Mouse (Mus musculus) heart, embryonic 12.5 days (tissue): ENCODE measurements around the gene Ankzf1. TPM values are rescaled to one million over a fixed set of nuclear protein-coding genes. Genes with fewer than 3 reads are reported as not detected.

Source experiments
- ATAC-seq: fragments of 200-750 bp; cut with Nextera tagmentation; 2 replicates; pipeline ENCODE4 v1.8.0; 2017; ENCODE audit warnings: moderate TSS enrichment, moderate library complexity; ENCODE audit not compliant: insufficient number of reproducible peaks, low FRiP score
- H3K27ac ChIP-seq: fragments of 300-500 bp; sonication (generic); 2 replicates; pipeline ENCODE4 v1.5.1; 2016; ENCODE audit warnings: mild to moderate bottlenecking, moderate library complexity; ENCODE audit not compliant: poor library complexity, severe bottlenecking
- H3K27me3 ChIP-seq: fragments of 300-500 bp; sonication (generic); replicated peaks from 2 replicates; pipeline ENCODE4 v1.6.1; 2016; ENCODE audit warnings: mild to moderate bottlenecking, moderate library complexity
- H3K36me3 ChIP-seq: fragments of 300-500 bp; sonication (generic); 2 replicates; pipeline ENCODE4 v1.6.1; 2016; ENCODE audit warnings: mild to moderate bottlenecking, moderate library complexity
- H3K4me1 ChIP-seq: fragments of 300-500 bp; sonication (generic); replicated peaks from 2 replicates; pipeline ENCODE4 v1.6.1; 2016; ENCODE audit warnings: mild to moderate bottlenecking
- H3K4me2 ChIP-seq: fragments of 300-500 bp; sonication (generic); 2 replicates; pipeline ENCODE4 v1.6.1; 2016; ENCODE audit warnings: mild to moderate bottlenecking, moderate library complexity
- H3K4me3 ChIP-seq: fragments of 300-500 bp; sonication (generic); 2 replicates; pipeline ENCODE4 v1.5.1; 2016; ENCODE audit warnings: mild to moderate bottlenecking
- H3K9ac ChIP-seq: fragments of 300-500 bp; sonication (generic); 2 replicates; pipeline ENCODE4 v1.6.1; 2016; ENCODE audit warnings: mild to moderate bottlenecking, moderate library complexity
- H3K9me3 ChIP-seq: fragments of 300-500 bp; sonication (generic); replicated peaks from 2 replicates; pipeline ENCODE4 v1.6.1; 2016; ENCODE audit warnings: mild to moderate bottlenecking, moderate library complexity
- WGBS: fragments of 180-500 bp; shearing (Covaris S2); methylation state at CpG from one replicate; pipeline ENCODE4 v1.1.7; 2016; 5-methylcytosine and 5-hydroxymethylcytosine counted together
- polyA plus RNA-seq: library from polyadenylated mRNA; unstranded; fragments of >200 nt; fragmentation: Nextera tagmentation; extraction: Ambion mirVana; gene quantifications from 2 replicates; pipeline ENCODE4 v1.2.1, GENCODE M21; 2016

The Ankzf1 gene
- polyA plus RNA-seq, 1 experiment from 2014 or later, result 26.7 TPM

DNA sequence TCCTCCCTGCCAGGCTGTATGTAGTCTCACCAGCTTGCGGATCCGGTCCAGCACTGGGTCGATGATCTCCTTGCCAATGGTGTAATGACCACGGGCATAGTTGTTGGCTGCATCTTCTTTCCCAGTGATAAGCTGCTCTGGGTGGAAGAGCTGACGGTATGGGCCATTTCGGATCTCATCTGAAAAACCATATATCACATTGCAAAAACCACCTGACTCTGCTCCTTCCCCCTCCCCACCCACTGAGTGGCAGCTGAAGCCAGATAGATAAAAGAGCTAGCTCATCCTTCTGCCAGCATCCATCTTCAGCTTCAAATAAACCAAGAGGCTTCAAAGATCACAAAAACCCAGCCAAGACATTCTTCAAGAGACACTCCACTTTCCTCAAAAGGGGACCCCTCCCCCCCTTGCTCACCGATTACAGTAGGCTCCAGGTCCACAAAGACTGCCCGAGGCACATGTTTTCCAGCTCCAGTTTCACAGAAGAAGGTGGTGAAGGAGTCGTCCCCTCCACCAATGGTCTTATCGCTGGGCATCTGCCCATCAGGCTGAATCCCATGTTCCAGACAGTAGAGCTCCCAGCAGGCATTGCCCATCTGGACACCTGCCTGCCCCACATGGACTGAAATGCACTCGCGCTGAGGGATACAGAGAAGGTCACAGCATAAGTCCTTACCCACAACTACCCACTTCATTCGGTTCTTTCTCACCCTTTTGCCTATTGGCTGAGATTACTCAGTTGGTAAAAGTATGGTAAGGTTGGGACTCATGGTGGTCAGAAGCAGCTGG is 25.0 kb downstream of the Ankzf1 start:
- H3K27me3 ChIP-seq, result peaks cover 57% of the 10 kb centered on the region

DNA sequence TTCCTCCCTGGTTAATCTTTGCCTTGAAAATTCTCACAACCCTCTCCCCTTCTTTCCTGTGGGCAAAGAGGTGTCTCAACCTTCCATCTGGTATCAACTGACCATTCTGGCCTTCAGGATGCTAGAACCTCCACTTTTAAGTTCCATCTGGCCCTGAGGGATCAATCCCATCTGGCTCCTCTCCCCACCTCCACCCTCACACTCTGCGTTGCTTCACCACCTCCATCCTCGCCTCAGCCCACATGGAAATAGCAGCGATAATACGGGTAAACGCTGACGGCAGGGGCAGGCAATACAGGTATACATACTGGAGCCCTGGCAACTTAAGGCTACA is 25.9 kb downstream of the Ankzf1 start:
- no peak overlapping the region for H3K27ac ChIP-seq
- peak overlapping the region; percentile 66 for H3K4me3 ChIP-seq
- no peaks in the 10 kb centered on the region for H3K9me3 ChIP-seq
- peak overlapping the region; percentile 99 for H3K4me2 ChIP-seq
- peak overlapping the region; percentile 70 for H3K9ac ChIP-seq
- H3K27me3 ChIP-seq, result peaks cover 66% of the 10 kb centered on the region
- ATAC-seq, result no peak
- WGBS, result 1% methylated on average over 6 of the region's 6 CpGs
- peaks cover 34% of the 10 kb centered on the region for H3K36me3 ChIP-seq
- H3K4me1 ChIP-seq, result peaks cover 23% of the 10 kb centered on the region

More for the DNA sequence above, 25.0 kb downstream of the Ankzf1 start:
- peak overlapping the region; percentile 99 for H3K4me2 ChIP-seq
- peaks cover 41% of the 10 kb centered on the region for H3K36me3 ChIP-seq
- no peaks in the 10 kb centered on the region for H3K9me3 ChIP-seq
- 0 out of 2 replicates have a peak overlapping the region, but pooled peaks have one; percentile 0 for H3K4me3 ChIP-seq
- WGBS, result 69% methylated on average over 13 of the region's 13 CpGs
- H3K4me1 ChIP-seq, result peaks cover 30% of the 10 kb centered on the region
- H3K9ac ChIP-seq, result no peak overlapping the region
- no peak overlapping the region for H3K27ac ChIP-seq
- no peak for ATAC-seq

DNA sequence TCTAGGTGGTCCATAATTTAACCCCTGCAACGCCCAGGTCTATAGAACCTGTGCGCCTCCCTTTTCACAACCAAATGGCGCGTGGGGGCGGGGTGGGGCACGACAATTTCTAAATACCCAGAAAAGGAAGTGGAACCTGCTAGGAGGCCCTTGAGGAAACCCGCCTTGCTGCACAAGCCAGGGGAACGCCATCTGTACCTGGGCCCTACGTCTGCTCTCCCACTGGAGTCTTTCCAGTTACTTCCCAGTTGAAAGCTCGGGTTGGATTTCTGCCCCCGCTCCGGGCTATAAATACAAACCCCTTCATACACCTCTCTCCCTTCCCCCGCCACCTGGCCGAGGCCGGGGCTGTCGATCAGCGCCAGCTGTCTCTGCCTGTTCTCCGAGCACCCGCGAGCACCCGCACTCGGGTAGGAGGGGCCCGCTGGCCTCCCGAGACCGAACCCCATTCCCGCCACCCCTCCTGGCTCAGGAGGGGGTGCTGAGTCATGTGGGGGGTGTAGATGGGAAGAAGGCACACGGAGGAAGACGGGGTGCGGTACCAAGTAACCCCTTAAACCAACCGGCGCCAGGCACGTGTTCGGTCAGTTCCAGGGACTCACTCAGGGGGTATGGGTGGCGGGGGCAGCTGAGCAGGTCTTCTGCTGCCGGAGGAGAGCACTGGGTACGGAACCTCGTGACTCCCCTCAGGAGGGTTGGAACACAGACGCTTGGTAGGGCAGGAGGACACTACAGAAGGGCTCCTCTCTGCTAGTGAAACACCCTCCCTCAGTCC is 26.5 kb downstream of the Ankzf1 start:
- Histone ChIP-seq H3K4me1 (peaks cover 20% of the 10 kb centered on the region), H3K4me2 (peak overlapping the region; percentile 99), H3K27me3 (peaks cover 67% of the 10 kb centered on the region), H3K4me3 (peak overlapping the region; percentile 66), H3K27ac (peak overlapping the region; percentile 49; the same call in 1 of the 2 replicates), H3K9ac (peak overlapping the region; percentile 70), H3K36me3 (peaks cover 28% of the 10 kb centered on the region), H3K9me3 (no peaks in the 10 kb centered on the region)
- under 1% methylated on average over 38 of the region's 38 CpGs for WGBS
- ATAC-seq, result peak; percentile 83

DNA sequence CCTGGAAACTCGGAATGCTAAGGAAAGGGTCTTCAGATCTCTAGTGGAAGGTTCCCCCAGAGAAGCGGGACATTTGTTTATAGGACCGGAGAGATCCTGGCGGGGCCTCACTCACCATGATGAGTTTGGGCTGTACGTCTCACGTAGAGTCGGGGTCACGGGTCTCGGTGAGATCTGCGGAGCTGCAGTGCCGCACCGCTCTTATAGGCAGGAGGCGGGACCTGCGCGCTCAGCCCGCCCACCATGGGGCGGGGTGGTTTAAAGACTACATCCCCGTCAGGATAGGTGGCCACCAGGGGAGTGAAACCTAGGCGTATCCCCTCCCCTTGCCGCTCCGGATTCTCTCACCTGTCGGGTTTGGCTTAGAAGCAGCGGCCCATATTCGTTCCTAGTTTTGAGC is 27.1 kb downstream of the Ankzf1 start:
- Histone ChIP-seq H3K4me3 (peak overlapping the region; percentile 66), H3K9me3 (no peaks in the 10 kb centered on the region), H3K9ac (peak overlapping the region; percentile 70), H3K4me2 (peak overlapping the region; percentile 99), H3K27me3 (peaks cover 67% of the 10 kb centered on the region), H3K36me3 (peaks cover 22% of the 10 kb centered on the region), H3K4me1 (peaks cover 20% of the 10 kb centered on the region), H3K27ac (no peak overlapping the region)
- ATAC-seq, result peak; percentile 93
- WGBS, result under 1% methylated on average over 24 of the region's 24 CpGs

DNA sequence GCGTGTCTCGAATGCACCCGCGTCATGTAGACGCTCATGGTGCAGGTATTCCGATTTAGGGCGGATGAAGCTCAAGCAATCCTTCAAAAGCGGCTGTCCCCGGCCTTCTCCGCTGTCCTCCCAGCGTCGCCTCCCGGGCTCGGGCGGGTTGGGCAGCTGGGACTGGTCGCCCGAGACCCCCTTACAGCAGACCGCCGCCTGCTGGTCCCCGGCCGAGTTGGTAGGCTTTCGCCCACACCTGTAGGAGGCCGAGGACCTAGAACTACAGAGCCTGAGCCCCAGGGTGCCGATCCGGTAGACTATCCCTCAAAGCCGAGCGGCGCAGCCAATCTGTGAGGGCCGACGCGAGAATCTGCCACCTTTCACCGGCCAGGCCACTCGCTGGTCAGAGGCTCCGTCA is 27.6 kb downstream of the Ankzf1 start, which contains the start of gene Tuba4a:
TSS of gene Tuba4a (minus strand) at position 335 of the 400 bp plus-strand sequence.
- H3K4me2 ChIP-seq, result peak within 1 kb of the TSS; percentile 99
- peaks cover 67% of the 10 kb centered on the region for H3K27me3 ChIP-seq
- peaks cover 17% of the 10 kb centered on the region for H3K36me3 ChIP-seq
- H3K4me1 ChIP-seq, result peaks cover 20% of the 10 kb centered on the region
- H3K4me3 ChIP-seq, result peak within 1 kb of the TSS; percentile 66
- 1% methylated on average over 34 of the region's 34 CpGs for WGBS
- no peaks in the 10 kb centered on the region for H3K9me3 ChIP-seq
- ATAC-seq, result peak; percentile 18
- peak within 1 kb of the TSS; percentile 49; the same call in 1 of the 2 replicates for H3K27ac ChIP-seq
- H3K9ac ChIP-seq, result peak within 1 kb of the TSS; percentile 70

DNA sequence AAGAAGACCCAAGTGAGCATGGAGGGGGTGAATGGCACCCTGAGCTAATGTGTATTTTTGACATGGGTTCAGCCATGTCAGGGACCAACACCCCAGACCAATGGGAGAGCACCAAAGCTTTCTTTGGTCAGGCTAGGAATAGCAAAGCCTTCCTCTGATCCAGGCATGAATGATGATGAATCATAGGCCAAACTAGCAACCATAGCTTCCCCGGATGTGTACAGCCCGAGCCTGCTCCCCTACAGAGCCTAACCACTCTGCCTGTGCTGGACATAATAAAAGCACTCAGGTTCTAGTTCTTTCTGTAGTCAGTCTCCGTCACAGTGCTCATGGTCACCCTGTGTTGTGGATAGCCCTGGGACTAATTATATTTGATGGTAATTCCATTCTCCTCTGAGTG is 29.6 kb downstream of the Ankzf1 start:
- Histone ChIP-seq H3K4me2 (no peak overlapping the region), H3K36me3 (no peaks in the 10 kb centered on the region), H3K27me3 (peaks cover 59% of the 10 kb centered on the region), H3K4me1 (peaks cover 23% of the 10 kb centered on the region), H3K27ac (no peak overlapping the region), H3K4me3 (no peak overlapping the region), H3K9me3 (no peaks in the 10 kb centered on the region), H3K9ac (no peak overlapping the region)
- 69% methylated on average over 3 of the region's 3 CpGs for WGBS
- ATAC-seq, result no peak

DNA sequence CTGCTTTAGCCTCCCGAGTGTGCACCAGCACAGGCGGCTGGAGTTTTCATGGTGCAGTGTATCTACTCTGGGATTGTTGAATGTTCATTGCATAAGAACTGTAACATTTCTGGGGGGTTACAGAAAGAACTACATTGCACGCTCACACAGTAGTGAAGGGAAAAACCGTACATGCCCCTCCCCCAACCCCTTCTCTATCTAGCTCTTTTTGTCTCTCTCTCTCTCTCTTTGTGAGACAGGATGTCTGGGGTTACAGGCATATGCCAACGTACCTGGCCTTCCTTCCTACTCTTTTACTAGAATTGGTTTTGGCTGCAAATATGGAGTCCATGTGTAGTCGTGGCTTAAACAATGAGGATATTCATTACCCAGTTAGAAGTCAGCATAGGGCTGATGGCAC is 31.0 kb downstream of the Ankzf1 start:
- no peak overlapping the region for H3K27ac ChIP-seq
- no peak overlapping the region for H3K9ac ChIP-seq
- 71% methylated on average over 6 of the region's 6 CpGs for WGBS
- H3K9me3 ChIP-seq, result no peaks in the 10 kb centered on the region
- H3K27me3 ChIP-seq, result peaks cover 45% of the 10 kb centered on the region
- no peaks in the 10 kb centered on the region for H3K36me3 ChIP-seq
- no peak overlapping the region for H3K4me3 ChIP-seq
- no peak overlapping the region for H3K4me2 ChIP-seq
- ATAC-seq, result no peak
- peaks cover 26% of the 10 kb centered on the region for H3K4me1 ChIP-seq

DNA sequence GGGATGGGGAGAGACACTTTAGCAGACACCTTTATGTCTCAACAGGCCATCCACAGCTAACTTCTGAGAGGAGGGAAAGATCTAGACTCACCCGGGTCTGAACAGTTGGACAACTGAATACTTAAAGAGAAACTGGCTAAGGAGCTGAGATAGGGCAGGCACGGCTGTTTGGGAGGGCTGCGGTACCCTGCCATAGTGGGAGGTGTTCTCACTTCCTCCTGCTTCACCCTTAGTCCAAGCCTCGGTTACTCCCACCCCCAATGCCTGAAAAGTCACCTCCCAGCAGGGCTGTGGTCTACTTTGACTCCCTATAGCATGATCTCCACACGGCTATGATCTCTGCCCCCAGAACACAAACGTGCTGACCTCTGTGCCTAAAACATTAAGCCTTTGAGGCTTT is 31.6 kb downstream of the Ankzf1 start:
- ATAC-seq, result no peak
- 54% methylated on average over 6 of the region's 6 CpGs for WGBS
- H3K4me3 ChIP-seq, result no peak overlapping the region

DNA sequence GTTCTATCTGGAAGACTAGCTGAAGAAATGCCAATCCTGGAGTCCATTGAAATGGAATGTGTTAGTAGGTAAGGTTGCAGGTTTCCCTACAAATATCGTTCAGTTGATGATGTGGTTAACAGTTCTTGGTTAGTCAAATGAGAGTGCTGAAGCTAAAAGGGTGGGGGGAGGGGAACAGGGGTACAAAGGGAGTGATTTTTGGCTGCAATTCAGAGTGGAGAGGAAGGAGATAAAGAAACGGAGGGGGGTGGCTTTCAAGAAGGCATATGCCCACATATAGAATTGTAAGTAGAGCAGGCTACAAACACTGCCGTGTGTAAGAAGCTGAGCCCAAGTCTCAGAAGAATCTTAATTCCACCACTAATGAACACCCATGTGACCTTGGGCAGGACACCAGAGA is 33.5 kb downstream of the Ankzf1 start:
- Histone ChIP-seq H3K36me3 (no peaks in the 10 kb centered on the region), H3K9me3 (no peaks in the 10 kb centered on the region), H3K27me3 (peaks cover 24% of the 10 kb centered on the region), H3K4me2 (no peak overlapping the region), H3K27ac (no peak overlapping the region), H3K4me1 (peaks cover 11% of the 10 kb centered on the region), H3K9ac (no peak overlapping the region), H3K4me3 (no peak overlapping the region)
- WGBS, result 39% methylated on average over 3 of the region's 3 CpGs
- ATAC-seq, result no peak

More for the DNA sequence above, 31.6 kb downstream of the Ankzf1 start:
- Histone ChIP-seq H3K27me3 (peaks cover 39% of the 10 kb centered on the region), H3K9me3 (no peaks in the 10 kb centered on the region), H3K36me3 (no peaks in the 10 kb centered on the region), H3K4me2 (no peak overlapping the region), H3K4me1 (peaks cover 20% of the 10 kb centered on the region), H3K9ac (no peak overlapping the region), H3K27ac (no peak overlapping the region)

DNA sequence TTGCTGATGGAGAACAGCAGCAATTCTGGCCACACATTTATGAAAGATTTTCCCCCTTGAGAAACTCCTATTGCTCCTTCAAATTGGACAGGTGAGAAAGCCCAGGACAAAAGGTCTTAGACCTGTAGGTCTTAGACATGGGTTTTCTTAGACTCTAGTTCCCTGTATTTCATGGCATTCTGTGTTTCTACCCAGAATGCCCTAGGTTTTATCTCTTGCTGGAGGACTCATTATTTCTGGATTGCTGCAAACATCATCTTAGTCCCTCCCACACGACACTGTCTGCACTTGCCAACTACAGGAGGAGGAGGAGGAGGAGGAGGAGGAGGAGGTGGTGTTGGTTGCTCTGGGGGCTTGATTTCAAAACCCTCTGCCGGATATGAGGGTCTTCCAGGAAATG is 34.2 kb downstream of the Ankzf1 start:
- Histone ChIP-seq H3K4me2 (no peak overlapping the region), H3K36me3 (no peaks in the 10 kb centered on the region), H3K9ac (no peak overlapping the region), H3K27ac (no peak overlapping the region), H3K27me3 (peaks cover 17% of the 10 kb centered on the region), H3K4me3 (no peak overlapping the region), H3K9me3 (no peaks in the 10 kb centered on the region), H3K4me1 (peaks cover 11% of the 10 kb centered on the region)
- WGBS, result 67% methylated on average over 2 of the region's 2 CpGs
- ATAC-seq, result no peak

DNA sequence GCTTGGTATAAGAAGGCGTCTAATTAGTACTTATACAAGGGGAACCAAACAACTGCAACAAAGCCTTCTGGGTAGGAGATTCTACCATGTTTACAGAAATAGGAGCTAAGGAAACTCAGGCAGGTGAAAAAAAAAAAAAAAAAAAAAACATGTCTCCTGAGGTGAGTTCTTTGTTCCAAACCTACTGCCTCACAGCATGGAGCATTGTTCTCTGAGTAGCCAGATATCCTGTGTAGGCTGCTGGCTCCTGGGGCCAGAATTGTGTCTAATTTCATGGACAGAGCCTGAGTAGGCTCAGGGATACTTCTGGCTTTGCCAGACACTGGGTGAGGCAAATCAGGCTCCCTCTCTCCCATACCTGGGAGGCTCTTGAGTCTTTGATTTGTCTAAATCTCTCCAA is 35.7 kb downstream of the Ankzf1 start:
- peaks cover 11% of the 10 kb centered on the region for H3K4me1 ChIP-seq
- no peaks in the 10 kb centered on the region for H3K9me3 ChIP-seq
- WGBS, result 50% methylated on average over 1 of the region's 1 CpGs
- ATAC-seq, result no peak
- H3K4me3 ChIP-seq, result no peak overlapping the region
- no peak overlapping the region for H3K9ac ChIP-seq
- H3K27me3 ChIP-seq, result peaks cover 3% of the 10 kb centered on the region; the same call in 1 of the 2 replicates
- no peaks in the 10 kb centered on the region for H3K36me3 ChIP-seq
- no peak overlapping the region for H3K27ac ChIP-seq
- no peak overlapping the region for H3K4me2 ChIP-seq
